Mouse (Mus musculus) lung, postnatal 0 days (tissue): ENCODE data around the gene Gm44790. TPM values are rescaled to one million over a fixed set of nuclear protein-coding genes. Genes with fewer than 3 reads are reported as not detected.
"Not testable (repeated sequence)": the region's sequence is repeated elsewhere in the genome, so short reads cannot be mapped to it uniquely, and the experiment has no call there.

Experiments used
- ATAC-seq: fragments of 200-750 bp; cut with Nextera tagmentation; 2 replicates; pipeline ENCODE4 v1.8.0; 2017; ENCODE audit warnings: moderate library complexity
- DNase-seq: peaks from one replicate; pipeline ENCODE4 v3.0.0-alpha.2; 2016; ENCODE audit warnings: low spot score
- H3K27ac ChIP-seq: fragments of 300-500 bp; sonication (generic); 2 replicates; pipeline ENCODE4 v1.5.1; 2014; ENCODE audit warnings: antibody characterized with exemption, mild to moderate bottlenecking, low read length, mixed read lengths
- H3K27me3 ChIP-seq: fragments of 300-500 bp; sonication (generic); replicated peaks from 2 replicates; pipeline ENCODE4 v1.6.1; 2014; ENCODE audit warnings: low read length, mixed read lengths; ENCODE audit not compliant: insufficient read depth
- H3K36me3 ChIP-seq: fragments of 300-500 bp; sonication (generic); 2 replicates; pipeline ENCODE4 v1.6.1; 2014; ENCODE audit warnings: low read length, mixed read lengths; ENCODE audit not compliant: insufficient read depth
- H3K4me1 ChIP-seq: fragments of 300-500 bp; sonication (generic); 2 replicates; pipeline ENCODE4 v1.6.1; 2014; ENCODE audit warnings: antibody characterized with exemption, low read depth, low read length, mixed read lengths; ENCODE audit not compliant: insufficient read depth
- H3K4me2 ChIP-seq: fragments of 300-500 bp; sonication (generic); replicated peaks from 2 replicates; pipeline ENCODE4 v1.6.1; 2014; ENCODE audit warnings: low read depth, mild to moderate bottlenecking, low read length, moderate library complexity, mixed read lengths
- H3K4me3 ChIP-seq: fragments of 300-500 bp; sonication (generic); 2 replicates; pipeline ENCODE4 v1.5.1; 2014; ENCODE audit warnings: low read depth, low read length
- H3K9ac ChIP-seq: fragments of 300-500 bp; sonication (generic); replicated peaks from 2 replicates; pipeline ENCODE4 v1.6.1; 2014; ENCODE audit warnings: low read depth, mild to moderate bottlenecking
- H3K9me3 ChIP-seq: fragments of 300-500 bp; sonication (generic); 2 replicates; pipeline ENCODE4 v1.6.1; 2016; ENCODE audit warnings: low read length, mixed read lengths
- CTCF ChIP-seq: IDR thresholded peaks from 2 replicates; pipeline ENCODE4 v1.5.1; 2016; ENCODE audit warnings: antibody characterized with exemption, mild to moderate bottlenecking
- EP300 ChIP-seq: IDR thresholded peaks from 2 replicates; pipeline ENCODE4 v1.6.1; 2016; ENCODE audit warnings: antibody characterized with exemption, mild to moderate bottlenecking, control low read depth
- WGBS: fragments of 180-500 bp; shearing (Covaris S2); extraction: QIAGEN DNeasy Blood & Tissue Kit; methylation state at CpG from one replicate; pipeline ENCODE4 v1.1.7; 2014; 5-methylcytosine and 5-hydroxymethylcytosine counted together
- polyA plus RNA-seq: library from polyadenylated mRNA; unstranded; fragments of >200 nt; fragmentation: Nextera tagmentation; extraction: Ambion mirVana; gene quantifications from 2 replicates; pipeline ENCODE4 v1.2.1, GENCODE M21; 2015

Gm44790 gene
- polyA plus RNA-seq: not detected in 2 replicates

DNA sequence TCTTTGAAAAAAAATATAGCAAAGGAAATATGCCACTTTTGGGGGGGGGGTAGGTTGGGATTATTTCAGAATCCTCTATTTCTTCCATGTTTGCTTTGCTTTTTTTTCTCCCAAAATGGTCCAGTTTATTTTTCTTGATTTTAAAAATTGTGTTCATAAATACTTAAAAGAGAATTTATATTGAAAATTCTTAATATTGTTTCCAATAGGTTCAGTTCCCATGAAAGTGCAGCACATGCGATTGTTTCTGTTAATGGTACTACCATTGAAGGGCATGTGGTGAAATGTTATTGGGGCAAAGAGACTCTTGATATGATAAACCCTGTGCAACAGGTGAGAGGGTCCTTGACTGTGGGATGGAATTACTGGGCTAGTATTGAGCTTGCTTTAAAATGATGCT, at the start of gene Gm44790:
TSS of gene Gm44790 (plus strand) at position 301 of the 400 bp plus-strand sequence.
- ATAC-seq (no peak), DNase-seq (no peak)
- H3K36me3 ChIP-seq: peaks cover 17% of the 10 kb centered on the region; the same call in 1 of the 2 replicates
- H3K4me3 ChIP-seq: no peak within 1 kb of the TSS
- H3K4me1 ChIP-seq: no peaks in the 10 kb centered on the region
- WGBS: 94% methylated on average over 1 of the region's 1 CpGs
- no peak for TF ChIP-seq CTCF
- no peak for TF ChIP-seq EP300
- no peak within 1 kb of the TSS for H3K9ac ChIP-seq
- H3K27me3 ChIP-seq: no peaks in the 10 kb centered on the region
- no peak within 1 kb of the TSS for H3K27ac ChIP-seq
- no peak within 1 kb of the TSS for H3K4me2 ChIP-seq
- no peaks in the 10 kb centered on the region for H3K9me3 ChIP-seq

DNA sequence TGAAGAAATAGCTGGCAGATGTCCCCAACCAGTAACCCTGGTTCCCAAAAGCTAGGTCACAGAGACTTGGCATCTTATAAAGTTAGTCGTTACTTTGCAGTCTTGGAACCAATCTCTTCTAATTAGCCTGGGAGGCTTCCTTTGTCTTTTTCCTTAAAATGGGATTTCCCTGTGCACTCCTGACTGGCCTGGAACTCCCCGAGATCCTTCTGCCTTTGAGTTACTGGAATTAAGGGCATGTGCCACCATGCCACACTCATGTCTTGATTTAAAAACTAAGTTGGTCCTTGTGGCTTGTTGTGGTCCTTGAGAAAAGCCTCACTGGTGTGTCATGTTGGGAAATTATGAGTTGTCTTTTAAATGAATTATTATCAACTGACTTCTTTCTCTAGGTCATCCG, 48.1 kb upstream of the Gm44790 start:
- H3K27me3 ChIP-seq: no peaks in the 10 kb centered on the region
- peaks cover 18% of the 10 kb centered on the region; the same call in 1 of the 2 replicates for H3K36me3 ChIP-seq
- no peak overlapping the region for H3K4me3 ChIP-seq
- H3K27ac ChIP-seq: no peak overlapping the region
- no peak for DNase-seq
- H3K9me3 ChIP-seq: no peaks in the 10 kb centered on the region
- H3K4me1 ChIP-seq: no peaks in the 10 kb centered on the region
- no peak overlapping the region for H3K4me2 ChIP-seq
- 84% methylated on average over 3 of the region's 3 CpGs for WGBS
- no peak overlapping the region for H3K9ac ChIP-seq
- TF ChIP-seq CTCF (no peak), EP300 (no peak)
- no peak for ATAC-seq

DNA sequence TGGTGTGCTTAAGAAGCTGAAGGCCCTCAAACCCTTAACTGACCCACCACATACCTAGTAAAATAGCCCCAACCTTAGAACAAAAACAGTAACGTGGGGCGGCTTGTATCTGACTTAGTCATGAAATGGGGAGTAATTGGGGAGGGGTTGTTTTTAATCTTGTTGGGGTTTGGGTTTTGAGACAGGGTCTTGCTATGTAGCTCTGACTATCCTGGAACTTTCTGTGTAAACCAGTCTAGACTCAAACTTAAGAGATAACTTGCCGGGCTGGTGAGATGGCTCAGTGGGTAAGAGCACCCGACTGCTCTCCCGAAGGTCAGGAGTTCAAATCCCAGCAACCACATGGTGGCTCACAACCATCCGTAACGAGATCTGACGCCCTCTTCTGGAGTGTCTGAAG, 46.3 kb upstream of the Gm44790 start:
- DNase-seq, ATAC-seq, H3K27me3 ChIP-seq, H3K4me1 ChIP-seq, H3K9me3 ChIP-seq, H3K4me2 ChIP-seq, H3K4me3 ChIP-seq, H3K27ac ChIP-seq, H3K9ac ChIP-seq: not testable (repeated sequence)
- 84% methylated on average over 6 of the region's 8 CpGs for WGBS
- peaks cover 18% of the 10 kb centered on the region; the same call in 1 of the 2 replicates for H3K36me3 ChIP-seq

DNA sequence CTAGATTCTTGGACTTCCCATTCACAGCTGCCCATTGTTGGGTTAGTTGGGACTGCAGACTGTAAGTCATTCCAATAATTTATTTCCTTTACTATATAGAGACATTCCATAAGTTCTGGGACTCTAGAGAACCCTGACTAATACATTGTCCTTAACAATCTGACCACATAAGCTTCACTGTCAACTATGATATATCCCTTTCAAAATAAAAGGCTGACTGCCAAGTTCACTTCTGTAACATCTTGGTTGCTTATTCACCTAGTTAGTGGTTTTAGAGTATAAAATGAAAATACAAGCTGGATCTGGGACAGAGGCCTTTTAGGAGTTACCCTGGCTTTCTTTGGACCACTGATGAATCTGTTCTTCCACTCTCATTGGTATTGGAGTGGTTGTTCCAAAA, 43.9 kb upstream of the Gm44790 start:
- no peak overlapping the region for H3K9ac ChIP-seq
- H3K4me3 ChIP-seq: no peak overlapping the region
- no peak overlapping the region for H3K27ac ChIP-seq
- H3K36me3 ChIP-seq: peaks cover 7% of the 10 kb centered on the region; the same call in 1 of the 2 replicates
- no peaks in the 10 kb centered on the region for H3K27me3 ChIP-seq
- ATAC-seq (no peak), DNase-seq (no peak)
- TF ChIP-seq CTCF (no peak), EP300 (no peak)
- H3K4me1 ChIP-seq: no peaks in the 10 kb centered on the region
- H3K9me3 ChIP-seq: no peaks in the 10 kb centered on the region
- H3K4me2 ChIP-seq: no peak overlapping the region

DNA sequence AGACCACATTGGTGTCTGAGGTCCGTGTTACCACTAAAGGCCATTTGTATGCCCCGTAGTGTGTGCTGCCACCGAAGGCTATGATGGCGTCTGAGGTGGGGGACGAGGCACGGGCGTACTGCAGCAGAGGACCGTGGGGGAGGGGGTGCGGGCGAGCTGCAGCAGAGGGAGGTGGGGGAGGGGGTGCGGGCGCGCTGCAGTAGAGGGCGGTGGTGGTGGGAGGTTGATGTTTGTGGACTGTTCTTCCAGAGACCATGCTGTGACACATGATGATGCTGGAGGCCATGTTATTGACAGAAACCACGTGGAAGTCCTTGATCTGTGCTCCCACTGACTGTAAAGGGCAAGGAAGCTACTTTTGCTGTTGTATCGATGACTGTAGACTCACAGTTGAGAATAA, 43.1 kb upstream of the Gm44790 start:
- H3K4me1 ChIP-seq: no peaks in the 10 kb centered on the region
- no peak for ATAC-seq
- no peaks in the 10 kb centered on the region for H3K27me3 ChIP-seq
- H3K36me3 ChIP-seq: peaks cover 4% of the 10 kb centered on the region; the same call in 1 of the 2 replicates
- TF ChIP-seq EP300 (no peak), CTCF (no peak)
- no peak for DNase-seq
- no peak overlapping the region for H3K27ac ChIP-seq
- H3K4me3 ChIP-seq: no peak overlapping the region
- WGBS: 36% methylated on average over 16 of the region's 16 CpGs
- no peak overlapping the region for H3K9ac ChIP-seq
- no peak overlapping the region for H3K4me2 ChIP-seq
- no peaks in the 10 kb centered on the region for H3K9me3 ChIP-seq

DNA sequence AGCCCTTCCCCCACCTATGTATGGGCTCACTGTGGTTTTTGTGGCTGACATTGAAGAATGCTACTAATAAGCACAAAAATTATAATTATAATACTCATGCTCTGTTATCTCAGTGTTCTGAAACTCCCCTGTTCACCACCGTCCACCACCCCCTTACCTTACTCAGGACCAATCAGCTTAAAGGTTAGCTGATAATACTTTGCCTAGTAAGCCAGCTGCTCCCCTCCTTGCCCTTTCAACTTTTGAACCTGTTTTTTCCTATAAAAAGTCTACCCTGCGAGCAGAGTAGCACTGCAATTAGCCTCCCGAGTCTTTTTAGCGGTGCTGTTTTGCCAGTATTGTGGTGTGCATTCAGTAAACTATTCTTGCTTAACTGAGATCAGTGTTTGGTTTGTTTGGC, 41.8 kb upstream of the Gm44790 start:
- Histone ChIP-seq H3K4me1 (no peaks in the 10 kb centered on the region), H3K27ac (no peak overlapping the region), H3K9me3 (no peaks in the 10 kb centered on the region), H3K9ac (no peak overlapping the region), H3K4me3 (no peak overlapping the region), H3K27me3 (no peaks in the 10 kb centered on the region), H3K36me3 (peaks cover 4% of the 10 kb centered on the region; the same call in 1 of the 2 replicates), H3K4me2 (no peak overlapping the region)
- TF ChIP-seq EP300 (no peak), CTCF (no peak)
- 53% methylated on average over 4 of the region's 4 CpGs for WGBS
- ATAC-seq (no peak), DNase-seq (no peak)
